Mouse (Mus musculus) brain, embryonic 14.5 days (tissue): Measurements from ENCODE around the gene Dnajc10.
A peak's percentile ranks its signal among the peaks of the same experiment; 100 is the strongest.

Experiments used
- CTCF ChIP-seq: fragments of 200-500 bp; IDR thresholded peaks from 2 replicates; pipeline ENCODE4 v1.5.1; 2012; ENCODE audit warnings: inconsistent platforms, mild to moderate bottlenecking, moderate library complexity, borderline replicate concordance; ENCODE audit not compliant: insufficient read depth, insufficient read length; ENCODE audit errors: extremely low read depth
- POLR2A ChIP-seq: fragments of 200-500 bp; IDR thresholded peaks from 2 replicates; pipeline ENCODE4 v1.6.1; 2012; ENCODE audit warnings: mild to moderate bottlenecking, inconsistent platforms, borderline replicate concordance; ENCODE audit not compliant: poor library complexity, insufficient read depth, insufficient read length, severe bottlenecking; ENCODE audit errors: extremely low read depth

- TF ChIP-seq CTCF: peak; percentile 11; the same call in 1 of the 2 replicates
- TF ChIP-seq POLR2A: no peak
Measured at GRCm38 (mm10) chr2:80356656-80357231, 41.5 kb downstream of the Dnajc10 start.
